Mouse (Mus musculus) CH12.LX (cell line): ENCODE results near the gene Arhgef38. TPM values are rescaled to one million over a fixed set of nuclear protein-coding genes. Genes with fewer than 3 reads are reported as not detected.

Experiments
- DNase-seq: peaks from one replicate; pipeline ENCODE4 v3.0.0-alpha.2; 2013; ENCODE audit errors: extremely low read depth
- H3K27ac ChIP-seq: 2 replicates; pipeline ENCODE4 v1.5.1; 2012; ENCODE audit warnings: low read depth, mild to moderate bottlenecking, control low read depth, moderate library complexity; ENCODE audit not compliant: insufficient read depth
- H3K27me3 ChIP-seq: replicated peaks from 2 replicates; pipeline ENCODE3; 2012; ENCODE audit warnings: inconsistent platforms
- H3K36me3 ChIP-seq, 2 experiments: replicated peaks in 1 of 2; 2 replicates each; pipeline versions ENCODE3 to v1.6.1; 2012; ENCODE audit warnings: inconsistent platforms in 1 of 2, low read length in 1 of 2, mild to moderate bottlenecking in 1 of 2, mixed read lengths in 1 of 2, moderate library complexity in 1 of 2; ENCODE audit not compliant: control insufficient read depth in 1 of 2, insufficient read depth in 1 of 2
- H3K4me1 ChIP-seq, 2 experiments: 2 replicates each; pipeline ENCODE4 v1.6.1; 2012; ENCODE audit warnings: inconsistent platforms in 1 of 2, moderate library complexity in 1 of 2; ENCODE audit not compliant: insufficient read depth in 2 of 2, control insufficient read depth in 1 of 2
- H3K4me2 ChIP-seq: 2 replicates; pipeline ENCODE4 v1.6.1; 2012; ENCODE audit warnings: low read depth, mild to moderate bottlenecking, control low read depth; ENCODE audit not compliant: poor library complexity, insufficient read depth, severe bottlenecking
- H3K4me3 ChIP-seq, 3 experiments: fragments of 150-350 bp in 1 of 3; sonication (generic) in 1 of 3; replicated peaks in 1 of 3; 2 replicates each; pipeline versions ENCODE3 to v1.5.1; 2011 to 2012; ENCODE audit warnings: low read depth in 2 of 3, low read length in 2 of 3, mild to moderate bottlenecking in 2 of 3, moderate library complexity in 2 of 3, control low read depth in 1 of 3, improper control_type of control experiment in 1 of 3, inconsistent platforms in 1 of 3, mixed read lengths in 1 of 3; ENCODE audit not compliant: poor library complexity in 1 of 3
- H3K79me2 ChIP-seq: replicated peaks from 2 replicates; pipeline ENCODE4 v1.6.1; 2012; ENCODE audit warnings: mild to moderate bottlenecking, moderate library complexity; ENCODE audit not compliant: control insufficient read depth, poor library complexity, insufficient read depth, severe bottlenecking; ENCODE audit errors: extremely low read depth
- H3K9ac ChIP-seq: 2 replicates; pipeline ENCODE4 v1.6.1; 2012; ENCODE audit warnings: low read depth, mild to moderate bottlenecking, control low read depth, moderate library complexity; ENCODE audit not compliant: insufficient read depth
- H3K9me3 ChIP-seq: replicated peaks from 2 replicates; pipeline ENCODE3; 2012; ENCODE audit warnings: low read length, inconsistent platforms, mixed read lengths
- BHLHE40 ChIP-seq: IDR thresholded peaks from 2 replicates; pipeline ENCODE4 v1.6.1; 2011; ENCODE audit warnings: mild to moderate bottlenecking, low read depth, low read length, improper control_type of control experiment
- CHD2 ChIP-seq: IDR thresholded peaks from 2 replicates; pipeline ENCODE4 v1.6.1; 2011; ENCODE audit warnings: low read length, improper control_type of control experiment
- ELF1 ChIP-seq: IDR thresholded peaks from 2 replicates; pipeline ENCODE4 v1.6.1; 2014; ENCODE audit warnings: low read depth, mild to moderate bottlenecking, inconsistent platforms, low read length, improper control_type of control experiment
- EP300 ChIP-seq: IDR thresholded peaks from 2 replicates; pipeline ENCODE4 v1.6.1; 2011; ENCODE audit warnings: low read length, improper control_type of control experiment
- ETS1 ChIP-seq: conservative IDR thresholded peaks from 2 replicates; pipeline ENCODE4 v1.6.1; 2012; ENCODE audit warnings: low read depth, mild to moderate bottlenecking, inconsistent platforms, low read length, improper control_type of control experiment, moderate library complexity
- GABPA ChIP-seq: IDR thresholded peaks from 2 replicates; pipeline ENCODE4 v1.6.1; 2012; ENCODE audit warnings: low read depth, low read length, improper control_type of control experiment, inconsistent platforms; ENCODE audit not compliant: insufficient replicate concordance
- HCFC1 ChIP-seq: IDR thresholded peaks from 2 replicates; pipeline ENCODE4 v1.6.1; 2012; ENCODE audit warnings: low read depth, mild to moderate bottlenecking, inconsistent platforms, low read length, improper control_type of control experiment
- IRF4 ChIP-seq: IDR thresholded peaks from 2 replicates; pipeline ENCODE4 v1.6.1; 2014; ENCODE audit warnings: low read depth, mild to moderate bottlenecking, inconsistent platforms, low read length, improper control_type of control experiment
- JUND ChIP-seq: conservative IDR thresholded peaks from 2 replicates; pipeline ENCODE4 v1.6.1; 2011; ENCODE audit warnings: low read depth, low read length, improper control_type of control experiment
- KAT2A ChIP-seq: IDR thresholded peaks from 2 replicates; pipeline ENCODE4 v1.6.1; 2012; ENCODE audit warnings: low read length, improper control_type of control experiment, inconsistent platforms; ENCODE audit not compliant: insufficient replicate concordance
- MAFK ChIP-seq: IDR thresholded peaks from 2 replicates; pipeline ENCODE4 v1.6.1; 2011; ENCODE audit warnings: low read length, improper control_type of control experiment; ENCODE audit not compliant: insufficient replicate concordance
- MAX ChIP-seq: IDR thresholded peaks from 2 replicates; pipeline ENCODE4 v1.6.1; 2011; ENCODE audit warnings: low read length, improper control_type of control experiment
- MEF2A ChIP-seq: IDR thresholded peaks from 2 replicates; pipeline ENCODE4 v1.6.1; 2014; ENCODE audit warnings: low read depth, mild to moderate bottlenecking, inconsistent platforms, low read length, improper control_type of control experiment, borderline replicate concordance
- MYC ChIP-seq: IDR thresholded peaks from 2 replicates; pipeline ENCODE4 v1.6.1; 2011; ENCODE audit warnings: low read depth, mild to moderate bottlenecking, improper control_type of control experiment, low read length
- NELFE ChIP-seq: IDR thresholded peaks from 2 replicates; pipeline ENCODE4 v1.6.1; 2011; ENCODE audit warnings: low read depth, low read length, improper control_type of control experiment
- NRF1 ChIP-seq: IDR thresholded peaks from 2 replicates; pipeline ENCODE4 v1.6.1; 2014; ENCODE audit warnings: low read depth, mild to moderate bottlenecking, inconsistent platforms, low read length, improper control_type of control experiment, moderate library complexity
- POLR2AphosphoS2 ChIP-seq: IDR thresholded peaks from 2 replicates; pipeline ENCODE4 v1.6.1; 2011; ENCODE audit warnings: low read depth, low read length, improper control_type of control experiment
- SIN3A ChIP-seq: IDR thresholded peaks from 2 replicates; pipeline ENCODE4 v1.6.1; 2012; ENCODE audit warnings: low read length, improper control_type of control experiment, inconsistent platforms
- SMC3 ChIP-seq: IDR thresholded peaks from 2 replicates; pipeline ENCODE4 v1.6.1; 2011; ENCODE audit warnings: low read depth, low read length, improper control_type of control experiment
- UBTF ChIP-seq: IDR thresholded peaks from 2 replicates; pipeline ENCODE4 v1.6.1; 2012; ENCODE audit warnings: low read depth, mild to moderate bottlenecking, inconsistent platforms, low read length, improper control_type of control experiment, moderate library complexity
- USF1 ChIP-seq: IDR thresholded peaks from 2 replicates; pipeline ENCODE4 v1.6.1; 2014; ENCODE audit warnings: low read depth, mild to moderate bottlenecking, inconsistent platforms, low read length, improper control_type of control experiment
- ZC3H11A ChIP-seq: IDR thresholded peaks from 2 replicates; pipeline ENCODE4 v1.6.1; 2012; ENCODE audit warnings: low read depth, mild to moderate bottlenecking, inconsistent platforms, low read length, improper control_type of control experiment
- dilution Hi-C: fragments of 300-500 bp; cut with MboI; formaldehyde crosslinking; loops from 2 replicates; pipeline ENCODE4 v1.14.3; 2020; ENCODE audit warnings: low sequenced_read_pairs; ENCODE audit not compliant: extremely low pct_unique_long_range_greater_than_20kb, extremely low pct_ligation_motif_present
- in situ Hi-C: fragments of 300-500 bp; cut with MboI; formaldehyde crosslinking; loops from 3 replicates; pipeline ENCODE4 v1.14.3; 2019; ENCODE audit warnings: low sequenced_read_pairs, low pct_ligation_motif_present, low pct_unique_long_range_greater_than_20kb, mixed read lengths
- polyA plus RNA-seq: library from polyadenylated mRNA; unstranded; fragments of >175 nt; gene quantifications from 2 replicates; pipeline ENCODE4 v1.2.1, GENCODE M21; 2012; ENCODE audit warnings: low read depth; ENCODE audit not compliant: insufficient read length
- total RNA-seq, 2 experiments: library from RNA; depleted of rRNA; stranded (reverse); fragments of 300-350 nt in 1 of 2; fragments of >200 nt in 1 of 2; gene quantifications; 2 replicates each; pipeline ENCODE4 v1.2.3; 2012 to 2014

Gene Arhgef38
- total and polyA plus RNA-seq, 3 experiments = not detected

- no peak overlapping the region for H3K9ac ChIP-seq
- no peaks in the 10 kb centered on the region for H3K9me3 ChIP-seq
- in situ Hi-C loops = no loop called here
- H3K4me2 ChIP-seq = no peak overlapping the region
- dilution Hi-C loops = no loop called here
- no peaks in the 10 kb centered on the region for H3K36me3 ChIP-seq
- DNase-seq = no peak
- TF ChIP-seq USF1 (no peak), KAT2A (no peak), BHLHE40 (no peak), MAFK (no peak)
- TF ChIP-seq, all 38 proteins: peak for 0
- no peak overlapping the region for H3K27ac ChIP-seq
- H3K4me3 ChIP-seq = no peak overlapping the region
- 0 out of 4 replicates have a peak, but pooled peaks cover 2% of the 10 kb centered on the region in 2 experiments for H3K4me1 ChIP-seq
- H3K27me3 ChIP-seq = no peaks in the 10 kb centered on the region
- no peaks in the 10 kb centered on the region for H3K79me2 ChIP-seq
Observed at GRCm38 (mm10) chr3:133244027-133244426, 9.3 kb upstream of the Arhgef38 start.

GRCm38 (mm10) chr3:133241916-133242315 is 7.2 kb upstream of the Arhgef38 start:
- Histone ChIP-seq H3K9me3 (no peaks in the 10 kb centered on the region), H3K36me3 (no peaks in the 10 kb centered on the region), H3K27ac (no peak overlapping the region), H3K4me1 (0 out of 4 replicates have a peak, but pooled peaks cover 2 to 5% of the 10 kb centered on the region in 2 experiments), H3K79me2 (no peaks in the 10 kb centered on the region), H3K4me2 (no peak overlapping the region), H3K9ac (no peak overlapping the region), H3K27me3 (no peaks in the 10 kb centered on the region), H3K4me3 (no peak overlapping the region)
- in situ Hi-C loops (no loop called here), dilution Hi-C loops (no loop called here)
- no peak for DNase-seq
- TF ChIP-seq KAT2A = no peak
- no peak for TF ChIP-seq NELFE
- no peak for TF ChIP-seq BHLHE40
- TF ChIP-seq NRF1 = no peak
- TF ChIP-seq IRF4 = no peak
- TF ChIP-seq JUND = no peak
- no peak for TF ChIP-seq EP300
- TF ChIP-seq GABPA = no peak
- TF ChIP-seq UBTF = no peak
- no peak for TF ChIP-seq MEF2A
- TF ChIP-seq POLR2AphosphoS2 = no peak
- no peak for TF ChIP-seq ZC3H11A
- TF ChIP-seq SMC3 = no peak
- no peak for TF ChIP-seq MYC
- TF ChIP-seq ELF1 = no peak
- TF ChIP-seq ETS1 = no peak
- TF ChIP-seq HCFC1 = no peak
- TF ChIP-seq CHD2 = no peak
- TF ChIP-seq MAX = no peak
- no peak for TF ChIP-seq SIN3A
